Mouse (Mus musculus) C2C12 (cell line): ENCODE results near the gene Tgfbr3.

ENCODE experiments used
- CTCF ChIP-seq: IDR thresholded peaks from one replicate; pipeline ENCODE4 v1.5.1; 2011; ENCODE audit not compliant: control insufficient read depth, insufficient read depth, insufficient read length
- MYOG ChIP-seq: IDR thresholded peaks from one replicate; pipeline ENCODE4 v1.6.1; 2011; ENCODE audit not compliant: control insufficient read depth, insufficient read length; ENCODE audit errors: extremely low read depth
- USF1 ChIP-seq: IDR thresholded peaks from one replicate; pipeline ENCODE4 v1.6.1; 2011; ENCODE audit warnings: low read depth, mild to moderate bottlenecking, control low read depth, moderate library complexity

DNA sequence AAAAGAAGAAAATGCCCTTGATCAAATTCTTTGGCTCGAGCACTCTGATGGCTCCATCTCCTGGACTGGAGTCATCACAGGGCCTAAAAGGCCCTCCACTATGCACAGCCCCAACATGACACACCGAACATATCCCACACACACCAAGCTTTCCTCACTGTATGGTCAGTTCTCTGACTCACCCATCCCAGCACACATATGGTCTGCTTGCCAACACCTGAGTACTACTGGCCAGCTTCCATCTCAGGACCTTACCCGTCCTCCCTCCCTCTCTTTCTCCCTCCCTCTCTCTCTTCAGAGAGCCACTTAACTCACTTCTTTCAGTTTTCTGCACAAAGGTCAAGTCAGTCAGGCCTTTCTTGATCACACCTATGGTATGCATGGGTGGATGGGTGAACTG is 36.0 kb downstream of the Tgfbr3 start:
- TF ChIP-seq CTCF (no peak), MYOG (no peak), USF1 (no peak)
